Mouse (Mus musculus) liver, embryonic 14.5 days (tissue): Measurements from ENCODE around the gene Crybb2. TPM values are rescaled to one million over a fixed set of nuclear protein-coding genes. Genes with fewer than 3 reads are reported as not detected.
A peak's percentile ranks its signal among the peaks of the same experiment; 100 is the strongest.

ENCODE experiments used
- ATAC-seq: fragments of 200-750 bp; cut with Nextera tagmentation; 2 replicates; pipeline ENCODE4 v1.8.0; 2017; ENCODE audit warnings: moderate number of reproducible peaks, mild to moderate bottlenecking, moderate library complexity; ENCODE audit not compliant: insufficient read depth
- DNase-seq, 3 experiments: peaks; one replicate each; pipeline ENCODE4 v3.0.0-alpha.2; 2012 to 2013; ENCODE audit warnings: low read depth in 3 of 3, low spot score in 3 of 3
- H3K27ac ChIP-seq: fragments of 300-500 bp; sonication (generic); 2 replicates; pipeline ENCODE4 v1.5.1; 2014; ENCODE audit warnings: moderate library complexity, mild to moderate bottlenecking, control low read depth, inconsistent platforms
- H3K27me3 ChIP-seq: fragments of 300-500 bp; sonication (generic); 2 replicates; pipeline ENCODE4 v1.6.1; 2014; ENCODE audit warnings: mild to moderate bottlenecking, low read length, moderate library complexity; ENCODE audit not compliant: control insufficient read depth, insufficient read depth
- H3K36me3 ChIP-seq: fragments of 300-500 bp; sonication (generic); replicated peaks from 2 replicates; pipeline ENCODE4 v1.6.1; 2014; ENCODE audit warnings: low read depth; ENCODE audit not compliant: control insufficient read depth, insufficient read depth
- H3K4me1 ChIP-seq, 2 experiments: fragments of 200-500 bp in 1 of 2; fragments of 300-500 bp in 1 of 2; sonication (generic) in 1 of 2; replicated peaks; 2 replicates each; pipeline ENCODE4 v1.6.1; 2012 to 2014; ENCODE audit warnings: antibody characterized with exemption in 1 of 2, inconsistent platforms in 1 of 2, low read length in 1 of 2; ENCODE audit not compliant: control insufficient read depth in 2 of 2, insufficient read depth in 2 of 2
- H3K4me2 ChIP-seq: fragments of 300-500 bp; sonication (generic); 2 replicates; pipeline ENCODE4 v1.6.1; 2014; ENCODE audit warnings: low read depth, mild to moderate bottlenecking, control low read depth, moderate library complexity
- H3K4me3 ChIP-seq, 2 experiments: fragments of 200-500 bp in 1 of 2; fragments of 300-500 bp in 1 of 2; sonication (generic) in 1 of 2; 2 replicates each; pipeline ENCODE4 v1.5.1; 2012 to 2014; ENCODE audit warnings: low read depth in 2 of 2, low read length in 2 of 2, mild to moderate bottlenecking in 2 of 2, control low read depth in 1 of 2, inconsistent platforms in 1 of 2, moderate library complexity in 1 of 2; ENCODE audit not compliant: insufficient read depth in 1 of 2
- H3K9ac ChIP-seq: fragments of 300-500 bp; sonication (generic); replicated peaks from 2 replicates; pipeline ENCODE4 v1.6.1; 2014; ENCODE audit warnings: mild to moderate bottlenecking, control low read depth, moderate library complexity
- H3K9me3 ChIP-seq: fragments of 300-500 bp; sonication (generic); 2 replicates; pipeline ENCODE4 v1.6.1; 2016; ENCODE audit warnings: low read length, mixed read lengths; ENCODE audit not compliant: control insufficient read depth
- CTCF ChIP-seq: IDR thresholded peaks from 2 replicates; pipeline ENCODE4 v1.5.1; 2016; ENCODE audit warnings: antibody characterized with exemption, low read depth, control low read depth
- EP300 ChIP-seq: IDR thresholded peaks from 2 replicates; pipeline ENCODE4 v1.6.1; 2016; ENCODE audit warnings: antibody characterized with exemption, low read depth
- WGBS: fragments of 180-500 bp; shearing (Covaris S2); extraction: QIAGEN DNeasy Blood & Tissue Kit; methylation state at CpG from one replicate; pipeline ENCODE4 v1.1.7; 2014; ENCODE audit not compliant: insufficient replicate concordance; 5-methylcytosine and 5-hydroxymethylcytosine counted together
- polyA plus RNA-seq, 2 experiments: library from polyadenylated mRNA; depleted of rRNA in 1 of 2; stranded (reverse) in 1 of 2; unstranded in 1 of 2; fragments of >200 nt; fragmentation: Nextera tagmentation in 1 of 2; extraction: Ambion mirVana in 1 of 2; gene quantifications; 2 replicates each; pipeline versions ENCODE4 v1.2.1 to v1.2.3; 2012 to 2014

Gene Crybb2
- polyA plus RNA-seq, 2 experiments: not detected

DNA sequence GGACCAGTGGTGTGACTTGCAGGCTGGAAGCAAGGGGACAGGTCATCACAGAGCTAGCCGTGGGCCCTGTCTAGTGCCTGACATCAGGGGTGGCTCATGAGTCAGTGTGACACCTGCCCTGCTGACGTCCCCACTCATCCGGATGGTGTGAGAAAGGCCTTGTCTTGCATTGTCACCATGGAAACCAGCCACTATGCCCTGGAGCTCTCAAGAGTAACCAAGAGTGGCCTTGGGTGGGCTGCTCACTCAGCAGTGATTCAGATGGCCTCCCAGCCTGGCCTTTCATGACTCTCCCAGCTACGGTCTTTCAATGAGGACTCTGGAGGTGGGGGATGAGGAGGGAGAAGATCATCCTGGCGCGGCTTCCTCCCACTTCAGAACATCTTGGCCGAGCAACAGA is 32.5 kb upstream of the Crybb2 start:
- no peak for ATAC-seq
- no peak for DNase-seq

GRCm38 (mm10) chr5:113101457-113101856 is 31.5 kb upstream of the Crybb2 start:
- no peaks in the 10 kb centered on the region for H3K36me3 ChIP-seq
- no peaks in the 10 kb centered on the region for H3K27me3 ChIP-seq
- H3K4me3 ChIP-seq: no peak overlapping the region
- no peaks in the 10 kb centered on the region for H3K9me3 ChIP-seq
- no peak overlapping the region for H3K27ac ChIP-seq
- no peak overlapping the region for H3K4me2 ChIP-seq
- DNase-seq (no peak), ATAC-seq (no peak)
- TF ChIP-seq CTCF (no peak), EP300 (no peak)
- H3K9ac ChIP-seq: no peak overlapping the region
- H3K4me1 ChIP-seq: no peaks in the 10 kb centered on the region
- 70% methylated on average over 10 of the region's 10 CpGs for WGBS

More for the DNA sequence above, 32.5 kb upstream of the Crybb2 start:
- no peaks in the 10 kb centered on the region for H3K27me3 ChIP-seq
- 75% methylated on average over 7 of the region's 7 CpGs for WGBS
- TF ChIP-seq CTCF (no peak), EP300 (no peak)
- H3K4me1 ChIP-seq: no peaks in the 10 kb centered on the region
- H3K4me3 ChIP-seq: no peak overlapping the region
- H3K4me2 ChIP-seq: no peak overlapping the region
- H3K9me3 ChIP-seq: no peaks in the 10 kb centered on the region
- no peak overlapping the region for H3K27ac ChIP-seq
- H3K36me3 ChIP-seq: no peaks in the 10 kb centered on the region
- no peak overlapping the region for H3K9ac ChIP-seq

DNA sequence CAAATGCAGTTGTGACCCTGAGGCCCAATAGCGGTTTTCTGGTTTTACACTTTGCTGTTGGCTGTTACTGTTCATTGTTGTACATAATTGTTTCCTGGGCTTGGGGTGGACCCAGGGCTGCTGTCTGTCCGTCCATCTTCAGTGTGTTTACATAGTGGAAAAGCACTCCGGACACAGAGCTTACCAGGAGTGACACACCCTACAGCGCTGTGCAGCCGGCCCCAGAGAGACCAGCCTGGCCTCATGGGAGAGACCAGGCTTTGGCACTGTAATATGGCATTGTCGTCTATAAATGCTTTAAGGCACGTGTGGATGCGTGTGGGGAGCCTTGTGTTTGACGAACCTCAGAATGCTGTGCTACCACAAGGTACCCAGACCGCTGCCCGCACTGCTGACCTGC is 30.5 kb upstream of the Crybb2 start:
- Histone ChIP-seq H3K4me1 (no peaks in the 10 kb centered on the region), H3K27me3 (no peaks in the 10 kb centered on the region), H3K36me3 (no peaks in the 10 kb centered on the region), H3K4me3 (no peak overlapping the region), H3K4me2 (no peak overlapping the region), H3K27ac (no peak overlapping the region), H3K9ac (no peak overlapping the region), H3K9me3 (no peaks in the 10 kb centered on the region)
- ATAC-seq (no peak), DNase-seq (no peak)
- 74% methylated on average over 11 of the region's 11 CpGs for WGBS
- TF ChIP-seq CTCF (no peak), EP300 (no peak)

DNA sequence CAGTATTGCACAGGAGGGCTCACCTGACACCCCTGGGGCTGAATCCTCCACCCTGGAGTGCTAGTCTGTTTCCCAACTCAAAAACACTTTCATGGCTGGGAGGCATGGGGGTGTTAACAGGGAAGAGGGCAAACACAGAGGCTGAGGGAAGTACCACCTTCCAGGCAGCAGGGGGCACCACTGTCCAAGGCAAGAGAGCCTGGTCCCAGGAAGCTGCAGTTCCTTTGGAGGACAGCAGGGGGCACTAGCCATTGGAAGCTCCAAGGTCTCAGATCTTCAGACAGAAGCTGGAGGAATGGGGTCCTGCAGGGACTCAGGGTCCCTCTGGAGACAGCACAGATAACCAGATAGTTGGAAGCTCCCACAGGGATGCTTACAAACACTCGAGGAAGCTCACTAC is 29.6 kb upstream of the Crybb2 start:
- Histone ChIP-seq H3K36me3 (no peaks in the 10 kb centered on the region), H3K9ac (no peak overlapping the region), H3K9me3 (no peaks in the 10 kb centered on the region), H3K4me1 (no peaks in the 10 kb centered on the region), H3K4me2 (no peak overlapping the region), H3K27ac (no peak overlapping the region), H3K27me3 (no peaks in the 10 kb centered on the region), H3K4me3 (no peak overlapping the region)
- 13% methylated on average over 1 of the region's 1 CpGs for WGBS
- ATAC-seq: 0 out of 2 replicates have a peak, but pooled peaks have one; percentile 41
- TF ChIP-seq EP300 (no peak), CTCF (peak; percentile 100)
- DNase-seq: peak; percentile 47 to 61 (median 57)

GRCm38 (mm10) chr5:113097551-113097950 is 27.6 kb upstream of the Crybb2 start:
- Histone ChIP-seq H3K27me3 (no peaks in the 10 kb centered on the region), H3K4me1 (no peaks in the 10 kb centered on the region), H3K9ac (no peak overlapping the region), H3K4me2 (no peak overlapping the region), H3K27ac (no peak overlapping the region), H3K36me3 (no peaks in the 10 kb centered on the region), H3K4me3 (no peak overlapping the region), H3K9me3 (no peaks in the 10 kb centered on the region)
- no peak for ATAC-seq
- TF ChIP-seq CTCF (no peak), EP300 (no peak)
- 74% methylated on average over 17 of the region's 17 CpGs for WGBS
- DNase-seq: no peak
